Mouse (Mus musculus) forebrain, embryonic 12.5 days (tissue): ENCODE results near the gene Itgb6. TPM values are rescaled to one million over a fixed set of nuclear protein-coding genes. Genes with fewer than 3 reads are reported as not detected.

Experiments used
- polyA plus RNA-seq: library from polyadenylated mRNA; unstranded; fragments of >200 nt; fragmentation: Nextera tagmentation; extraction: Ambion mirVana; gene quantifications from 2 replicates; pipeline ENCODE4 v1.2.1, GENCODE M21; 2016

Gene Itgb6
- polyA plus RNA-seq, 1 experiment from 2014 or later = 0.20 TPM

Other genes starting within 250 kb of the Itgb6 start
- 0.83 and 1.5 TPM in 2 replicates for gene Pla2r1, start 169.3 kb downstream of the Itgb6 start, polyA plus RNA-seq
- 24.6 and 31.9 TPM in 2 replicates for gene Rbms1, start 240.5 kb upstream of the Itgb6 start, polyA plus RNA-seq